Mouse (Mus musculus) heart, adult 2 months (tissue): Measurements from ENCODE around the gene Stpg3.

Source experiments
- CTCF ChIP-seq: fragments of 200-600 bp; IDR thresholded peaks from 2 replicates; pipeline ENCODE4 v1.8.1; 2022; ENCODE audit warnings: antibody characterized with exemption, mild to moderate bottlenecking, moderate library complexity
- EP300 ChIP-seq: fragments of 200-500 bp; IDR thresholded peaks from 2 replicates; pipeline ENCODE4 v1.6.1; 2011; ENCODE audit warnings: low read depth, low read length, control low read depth; ENCODE audit not compliant: insufficient read depth
- POLR2A ChIP-seq: fragments of 200-500 bp; IDR thresholded peaks from 2 replicates; pipeline ENCODE4 v1.6.1; 2011; ENCODE audit warnings: mild to moderate bottlenecking, low read depth, low read length, control low read depth; ENCODE audit not compliant: insufficient read depth

GRCm38 (mm10) chr2:25231038-25231437 lies 16.6 kb upstream of the Stpg3 start:
- TF ChIP-seq EP300, result no peak
- no peak for TF ChIP-seq CTCF
- TF ChIP-seq POLR2A, result no peak
